Mouse (Mus musculus) kidney, postnatal 0 days (tissue): ENCODE results near the gene Prf1. TPM values are rescaled to one million over a fixed set of nuclear protein-coding genes. Genes with fewer than 3 reads are reported as not detected.
A peak's percentile ranks its signal among the peaks of the same experiment; 100 is the strongest.

Experiments
- ATAC-seq: fragments of 200-750 bp; cut with Nextera tagmentation; replicated peaks from 2 replicates; pipeline ENCODE4 v1.8.0; 2017; ENCODE audit warnings: low read depth, moderate number of reproducible peaks, moderate TSS enrichment, moderate library complexity; ENCODE audit not compliant: low FRiP score
- DNase-seq: peaks from one replicate; pipeline ENCODE4 v3.0.0-alpha.2; 2016; ENCODE audit warnings: low spot score
- H3K27ac ChIP-seq: fragments of 300-500 bp; sonication (generic); 2 replicates; pipeline ENCODE4 v1.5.1; 2014; ENCODE audit warnings: mild to moderate bottlenecking
- H3K27me3 ChIP-seq: fragments of 300-500 bp; sonication (generic); 2 replicates; pipeline ENCODE4 v1.6.1; 2014; ENCODE audit warnings: low read length, mixed read lengths; ENCODE audit not compliant: insufficient read depth
- H3K36me3 ChIP-seq: fragments of 300-500 bp; sonication (generic); 2 replicates; pipeline ENCODE4 v1.6.1; 2014; ENCODE audit warnings: low read length, mixed read lengths; ENCODE audit not compliant: insufficient read depth
- H3K4me1 ChIP-seq: fragments of 300-500 bp; sonication (generic); replicated peaks from 2 replicates; pipeline ENCODE4 v1.6.1; 2014; ENCODE audit warnings: antibody characterized with exemption, low read length, mixed read lengths; ENCODE audit not compliant: insufficient read depth
- H3K4me2 ChIP-seq: fragments of 300-500 bp; sonication (generic); 2 replicates; pipeline ENCODE4 v1.6.1; 2014; ENCODE audit warnings: mild to moderate bottlenecking, low read length, moderate library complexity, mixed read lengths
- H3K4me3 ChIP-seq: fragments of 300-500 bp; sonication (generic); replicated peaks from 2 replicates; pipeline ENCODE4 v1.5.1; 2014; ENCODE audit warnings: low read depth, low read length
- H3K9ac ChIP-seq: fragments of 300-500 bp; sonication (generic); 2 replicates; pipeline ENCODE4 v1.6.1; 2014; ENCODE audit warnings: low read depth, low read length
- H3K9me3 ChIP-seq: fragments of 300-500 bp; sonication (generic); replicated peaks from 2 replicates; pipeline ENCODE4 v1.6.1; 2016; ENCODE audit warnings: low read length, inconsistent platforms, mixed read lengths
- CTCF ChIP-seq: IDR thresholded peaks from 2 replicates; pipeline ENCODE4 v1.5.1; 2016; ENCODE audit warnings: antibody characterized with exemption, low read depth, mild to moderate bottlenecking, moderate library complexity
- WGBS: fragments of 180-500 bp; shearing (Covaris S2); extraction: QIAGEN DNeasy Blood & Tissue Kit; methylation state at CpG from one replicate; pipeline ENCODE4 v1.1.7; 2014; 5-methylcytosine and 5-hydroxymethylcytosine counted together
- polyA plus RNA-seq: library from polyadenylated mRNA; unstranded; fragments of >200 nt; fragmentation: Nextera tagmentation; extraction: Ambion mirVana; gene quantifications from 2 replicates; pipeline ENCODE4 v1.2.1, GENCODE M21; 2015

Gene Prf1
- polyA plus RNA-seq, 1 experiment from 2014 or later, result 0.05 TPM

- ATAC-seq (no peak), DNase-seq (no peak)
- 76% methylated on average over 8 of the region's 8 CpGs for WGBS
- Histone ChIP-seq H3K9ac (no peak overlapping the region), H3K27ac (no peak overlapping the region), H3K4me2 (no peak overlapping the region), H3K36me3 (no peaks in the 10 kb centered on the region), H3K4me3 (no peak overlapping the region), H3K4me1 (no peaks in the 10 kb centered on the region), H3K27me3 (no peaks in the 10 kb centered on the region), H3K9me3 (no peaks in the 10 kb centered on the region)
- no peak for TF ChIP-seq CTCF
Observed at GRCm38 (mm10) chr10:61296713-61297445, 754 bp upstream of the Prf1 start.

- peak; percentile 63 for DNase-seq
- H3K4me2 ChIP-seq, result no peak overlapping the region
- no peaks in the 10 kb centered on the region for H3K9me3 ChIP-seq
- no peaks in the 10 kb centered on the region for H3K27me3 ChIP-seq
- H3K27ac ChIP-seq, result no peak overlapping the region
- no peaks in the 10 kb centered on the region for H3K36me3 ChIP-seq
- no peak for ATAC-seq
- no peak for TF ChIP-seq CTCF
- WGBS, result 41% methylated on average over 3 of the region's 3 CpGs
- no peak overlapping the region for H3K9ac ChIP-seq
- no peaks in the 10 kb centered on the region for H3K4me1 ChIP-seq
- H3K4me3 ChIP-seq, result no peak overlapping the region
Observed at GRCm38 (mm10) chr10:61300996-61301395, 3.4 kb downstream of the Prf1 start.

DNA sequence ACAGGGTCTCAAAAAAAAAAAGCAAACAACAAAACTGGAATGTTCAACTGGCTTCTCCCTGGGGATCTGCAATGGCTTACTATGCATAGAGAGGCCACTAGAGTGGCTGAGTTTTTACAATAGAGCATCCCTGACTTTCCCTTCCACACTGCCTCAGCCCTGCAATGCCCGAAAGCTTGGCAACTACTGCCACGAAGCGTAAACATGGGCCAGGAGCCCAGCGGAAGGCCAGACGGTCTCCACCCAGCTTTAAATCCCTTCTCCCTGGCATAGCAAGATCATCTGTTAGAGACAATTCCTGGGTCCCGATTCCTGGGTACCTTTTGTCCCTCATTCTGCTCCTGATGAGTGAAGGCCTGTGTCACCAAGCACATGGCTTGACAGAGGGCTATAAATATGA is 6.4 kb downstream of the Prf1 start:
- no peak for TF ChIP-seq CTCF
- Histone ChIP-seq H3K9me3 (no peaks in the 10 kb centered on the region), H3K4me2 (no peak overlapping the region), H3K4me3 (no peak overlapping the region), H3K27ac (no peak overlapping the region), H3K9ac (no peak overlapping the region), H3K36me3 (no peaks in the 10 kb centered on the region), H3K4me1 (0 out of 2 replicates have a peak, but pooled peaks cover 3% of the 10 kb centered on the region), H3K27me3 (no peaks in the 10 kb centered on the region)
- DNase-seq, result no peak
- WGBS, result 78% methylated on average over 6 of the region's 6 CpGs
- ATAC-seq, result no peak

DNA sequence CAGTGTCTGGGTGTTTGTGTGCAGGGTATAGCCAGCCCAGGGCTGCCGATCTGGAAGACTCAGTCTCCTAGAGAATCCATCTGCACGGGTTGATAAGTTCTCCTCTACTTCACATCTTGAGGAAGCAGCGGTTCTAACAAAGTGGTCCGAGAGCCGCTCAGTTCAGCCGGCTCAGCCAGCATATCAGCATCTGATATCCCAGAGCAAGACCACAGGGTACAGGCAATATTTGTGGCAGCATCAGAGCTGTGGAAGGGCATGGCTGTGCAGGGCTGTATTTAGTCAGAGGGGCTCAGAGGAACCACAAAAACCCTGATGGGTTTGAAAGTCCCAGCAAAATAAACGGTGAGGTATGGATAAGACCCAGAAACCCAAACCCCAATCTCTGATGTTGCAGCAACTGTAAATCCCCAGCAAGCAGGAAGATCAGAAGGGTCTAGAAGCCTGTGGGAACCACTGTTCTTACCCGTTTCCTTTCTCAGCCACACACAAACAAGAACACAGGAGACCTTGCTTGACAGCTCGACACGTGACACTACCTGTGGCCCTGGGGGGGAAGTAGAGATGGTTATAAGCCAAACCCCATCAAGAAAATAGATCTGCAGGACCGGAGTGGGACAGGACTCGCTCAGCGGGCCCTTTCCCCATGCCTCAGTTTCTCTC is 8.4 kb downstream of the Prf1 start:
- Histone ChIP-seq H3K4me3 (no peak overlapping the region), H3K4me2 (no peak overlapping the region), H3K4me1 (0 out of 2 replicates have a peak, but pooled peaks cover 3% of the 10 kb centered on the region), H3K36me3 (no peaks in the 10 kb centered on the region), H3K9ac (no peak overlapping the region), H3K27me3 (no peaks in the 10 kb centered on the region), H3K27ac (no peak overlapping the region), H3K9me3 (no peaks in the 10 kb centered on the region)
- ATAC-seq, result no peak
- no peak for DNase-seq
- 84% methylated on average over 13 of the region's 13 CpGs for WGBS
- TF ChIP-seq CTCF, result no peak

GRCm38 (mm10) chr10:61308706-61309320 is 11.2 kb downstream of the Prf1 start:
- ATAC-seq (no peak), DNase-seq (peak; percentile 42)
- no peak for TF ChIP-seq CTCF
- WGBS, result 52% methylated on average over 12 of the region's 12 CpGs
- H3K9ac ChIP-seq, result no peak overlapping the region
- no peaks in the 10 kb centered on the region for H3K9me3 ChIP-seq
- H3K36me3 ChIP-seq, result no peaks in the 10 kb centered on the region
- H3K4me2 ChIP-seq, result no peak overlapping the region
- no peak overlapping the region for H3K27ac ChIP-seq
- H3K4me3 ChIP-seq, result no peak overlapping the region
- H3K27me3 ChIP-seq, result no peaks in the 10 kb centered on the region
- H3K4me1 ChIP-seq, result peaks cover 14% of the 10 kb centered on the region

GRCm38 (mm10) chr10:61312159-61312558 is 14.5 kb downstream of the Prf1 start:
- WGBS, result 57% methylated on average over 6 of the region's 6 CpGs
- no peak overlapping the region for H3K9ac ChIP-seq
- peak; percentile 44; the same call in 1 of the 2 replicates for ATAC-seq

More at GRCm38 (mm10) chr10:61312159-61312558, 14.5 kb downstream of the Prf1 start:
- Histone ChIP-seq H3K4me2 (no peak overlapping the region), H3K36me3 (no peaks in the 10 kb centered on the region), H3K9me3 (no peaks in the 10 kb centered on the region), H3K27ac (peak overlapping the region; percentile 84), H3K27me3 (no peaks in the 10 kb centered on the region), H3K4me3 (no peak overlapping the region), H3K4me1 (peaks cover 14% of the 10 kb centered on the region)
- no peak for TF ChIP-seq CTCF
- DNase-seq, result peak; percentile 40
